Mouse (Mus musculus): Measurements from ENCODE around the gene Tbx1. TPM values are rescaled to one million over a fixed set of nuclear protein-coding genes. Genes with fewer than 3 reads are reported as not detected.

The Tbx1 gene
- total RNA-seq, 1 experiment = 0.27 TPM

- Histone ChIP-seq H3K36me3 (ENCODE audit: control insufficient read depth, insufficient read depth, low read length, poor library complexity, severe bottlenecking) (no peaks in the 10 kb centered on the region), H3K27ac (ENCODE audit: insufficient read depth, low read depth, low read length, poor library complexity, severe bottlenecking) (no peak overlapping the region), H3K4me1 (ENCODE audit: control insufficient read depth in 2 of 2, insufficient read depth in 2 of 2, low read length in 2 of 2, poor library complexity in 1 of 2) (peaks cover 0 to 11% of the 10 kb centered on the region in 2 experiments; a peak in 1 of 4 replicates), H3K9ac (ENCODE audit: insufficient read depth, low read depth, low read length, poor library complexity, severe bottlenecking) (no peak overlapping the region), H3K9me3 (ENCODE audit: control insufficient read depth, insufficient read depth, low read depth, low read length) (no peaks in the 10 kb centered on the region), H3K4me3 (ENCODE audit: insufficient read depth in 1 of 2, low read depth in 1 of 2, low read length in 2 of 2, poor library complexity in 1 of 2, severe bottlenecking in 1 of 2) (no peak overlapping the region)
- no peak for DNase-seq (ENCODE audit: low read depth, low spot score)
- TF ChIP-seq CHD2 (IDR thresholded peaks at IDR 0.05; ENCODE audit: low read depth, low read length) = no peak
- TF ChIP-seq ZC3H11A (IDR thresholded peaks at IDR 0.05; ENCODE audit: borderline replicate concordance, low read depth, low read length) = no peak
- no peak for TF ChIP-seq MAFK (IDR thresholded peaks at IDR 0.05; ENCODE audit: insufficient read depth, low read depth, low read length)
- no peak for TF ChIP-seq HCFC1 (IDR thresholded peaks at IDR 0.05; ENCODE audit: borderline replicate concordance, insufficient read depth, low read length)
- no peak for TF ChIP-seq ZNF384 (IDR thresholded peaks at IDR 0.05; ENCODE audit: low read depth, low read length)
- in situ Hi-C loops (cut with MboI; ENCODE audit: low sequenced_read_pairs in 2 of 2, unreplicated experiment in 2 of 2) = loop anchor here in 1 of 2 experiments (25.0 kb wide), 1 partner anchor 806 kb away; no protein-coding TSS in a partner anchor
These were observed 27.8 kb upstream of the Tbx1 start for GRCm38 (mm10) chr16:18618297-18618696.

GRCm38 (mm10) chr16:18617370-18618065 lies 27.0 kb upstream of the Tbx1 start:
- H3K4me3 ChIP-seq (ENCODE audit: insufficient read depth in 1 of 2, low read depth in 1 of 2, low read length in 2 of 2, poor library complexity in 1 of 2, severe bottlenecking in 1 of 2) = peak overlapping the region; percentile 41 to 49; a peak in 3 of 4 replicates
- H3K36me3 ChIP-seq (ENCODE audit: control insufficient read depth, insufficient read depth, low read length, poor library complexity, severe bottlenecking) = no peaks in the 10 kb centered on the region
- peak; percentile 91 for TF ChIP-seq ZC3H11A (IDR thresholded peaks at IDR 0.05; ENCODE audit: borderline replicate concordance, low read depth, low read length)
- no peak for TF ChIP-seq MAFK (IDR thresholded peaks at IDR 0.05; ENCODE audit: insufficient read depth, low read depth, low read length)
- H3K9me3 ChIP-seq (ENCODE audit: control insufficient read depth, insufficient read depth, low read depth, low read length) = no peaks in the 10 kb centered on the region
- peaks cover 0 to 4% of the 10 kb centered on the region in 2 experiments; a peak in 1 of 4 replicates for H3K4me1 ChIP-seq (ENCODE audit: control insufficient read depth in 2 of 2, insufficient read depth in 2 of 2, low read length in 2 of 2, poor library complexity in 1 of 2)
- no peak overlapping the region for H3K27ac ChIP-seq (ENCODE audit: insufficient read depth, low read depth, low read length, poor library complexity, severe bottlenecking)
- in situ Hi-C loops (cut with MboI; ENCODE audit: low sequenced_read_pairs in 2 of 2, unreplicated experiment in 2 of 2) = loop anchor here in 1 of 2 experiments (25.0 kb wide), 1 partner anchor 805 kb away; no protein-coding TSS in a partner anchor
- H3K9ac ChIP-seq (ENCODE audit: insufficient read depth, low read depth, low read length, poor library complexity, severe bottlenecking) = no peak overlapping the region
- DNase-seq (ENCODE audit: low read depth, low spot score) = peak; percentile 87

GRCm38 (mm10) chr16:18613301-18613700 lies 22.8 kb upstream of the Tbx1 start:
- H3K4me1 ChIP-seq (ENCODE audit: control insufficient read depth in 2 of 2, insufficient read depth in 2 of 2, low read length in 2 of 2, poor library complexity in 1 of 2) = no peaks in the 10 kb centered on the region
- in situ Hi-C loops (cut with MboI; ENCODE audit: low sequenced_read_pairs in 2 of 2, unreplicated experiment in 2 of 2) = loop anchor here in 1 of 2 experiments (5.0 to 25.0 kb wide), 2 partner anchors 171 to 801 kb away; no protein-coding TSS in a partner anchor
- H3K9ac ChIP-seq (ENCODE audit: insufficient read depth, low read depth, low read length, poor library complexity, severe bottlenecking) = no peak overlapping the region
- H3K27ac ChIP-seq (ENCODE audit: insufficient read depth, low read depth, low read length, poor library complexity, severe bottlenecking) = no peak overlapping the region
- TF ChIP-seq HCFC1 (IDR thresholded peaks at IDR 0.05; ENCODE audit: borderline replicate concordance, insufficient read depth, low read length) (no peak), ZNF384 (IDR thresholded peaks at IDR 0.05; ENCODE audit: low read depth, low read length) (no peak), ZC3H11A (IDR thresholded peaks at IDR 0.05; ENCODE audit: borderline replicate concordance, low read depth, low read length) (no peak), CHD2 (IDR thresholded peaks at IDR 0.05; ENCODE audit: low read depth, low read length) (no peak), MAFK (IDR thresholded peaks at IDR 0.05; ENCODE audit: insufficient read depth, low read depth, low read length) (no peak)
- H3K36me3 ChIP-seq (ENCODE audit: control insufficient read depth, insufficient read depth, low read length, poor library complexity, severe bottlenecking) = no peaks in the 10 kb centered on the region
- H3K9me3 ChIP-seq (ENCODE audit: control insufficient read depth, insufficient read depth, low read depth, low read length) = no peaks in the 10 kb centered on the region
- DNase-seq (ENCODE audit: low read depth, low spot score) = no peak
- H3K4me3 ChIP-seq (ENCODE audit: insufficient read depth in 1 of 2, low read depth in 1 of 2, low read length in 2 of 2, poor library complexity in 1 of 2, severe bottlenecking in 1 of 2) = no peak overlapping the region

GRCm38 (mm10) chr16:18611752-18612151 lies 21.3 kb upstream of the Tbx1 start:
- H3K9ac ChIP-seq (ENCODE audit: insufficient read depth, low read depth, low read length, poor library complexity, severe bottlenecking) = no peak overlapping the region
- no peak for DNase-seq (ENCODE audit: low read depth, low spot score)
- TF ChIP-seq ZC3H11A (IDR thresholded peaks at IDR 0.05; ENCODE audit: borderline replicate concordance, low read depth, low read length) (no peak), HCFC1 (IDR thresholded peaks at IDR 0.05; ENCODE audit: borderline replicate concordance, insufficient read depth, low read length) (no peak), ZNF384 (IDR thresholded peaks at IDR 0.05; ENCODE audit: low read depth, low read length) (no peak), MAFK (IDR thresholded peaks at IDR 0.05; ENCODE audit: insufficient read depth, low read depth, low read length) (no peak), CHD2 (IDR thresholded peaks at IDR 0.05; ENCODE audit: low read depth, low read length) (no peak)

More at GRCm38 (mm10) chr16:18611752-18612151, 21.3 kb upstream of the Tbx1 start:
- no peaks in the 10 kb centered on the region for H3K9me3 ChIP-seq (ENCODE audit: control insufficient read depth, insufficient read depth, low read depth, low read length)
- no peaks in the 10 kb centered on the region for H3K36me3 ChIP-seq (ENCODE audit: control insufficient read depth, insufficient read depth, low read length, poor library complexity, severe bottlenecking)
- H3K4me3 ChIP-seq (ENCODE audit: insufficient read depth in 1 of 2, low read depth in 1 of 2, low read length in 2 of 2, poor library complexity in 1 of 2, severe bottlenecking in 1 of 2) = no peak overlapping the region
- peaks cover 0 to 3% of the 10 kb centered on the region in 2 experiments; a peak in 1 of 4 replicates for H3K4me1 ChIP-seq (ENCODE audit: control insufficient read depth in 2 of 2, insufficient read depth in 2 of 2, low read length in 2 of 2, poor library complexity in 1 of 2)
- in situ Hi-C loops (cut with MboI; ENCODE audit: low sequenced_read_pairs in 2 of 2, unreplicated experiment in 2 of 2) = loop anchor here in 1 of 2 experiments (5.0 to 25.0 kb wide), 2 partner anchors 169 to 799 kb away; no protein-coding TSS in a partner anchor
- H3K27ac ChIP-seq (ENCODE audit: insufficient read depth, low read depth, low read length, poor library complexity, severe bottlenecking) = no peak overlapping the region
